9 mouse cellular contexts compared by ENCODE assay signal in the genomic region with DNA sequence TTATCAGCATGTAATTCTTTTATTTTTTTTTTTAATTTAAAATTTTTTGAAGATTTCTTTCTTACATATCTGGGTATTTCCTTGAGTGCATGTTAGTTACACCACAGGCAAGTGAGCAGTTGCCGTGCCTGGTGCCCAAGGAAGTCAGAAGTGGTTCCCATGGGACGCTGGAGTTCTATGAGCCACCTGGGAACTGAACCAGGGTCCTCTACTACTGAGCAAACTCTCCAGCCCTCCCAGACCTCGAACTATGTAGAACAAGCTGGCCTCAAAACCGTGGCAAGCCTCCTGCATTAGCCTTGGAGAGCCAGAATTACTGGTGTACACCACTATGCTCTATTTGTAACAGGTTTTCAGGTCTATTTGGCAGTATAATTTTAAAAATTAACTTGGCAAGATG. TPM values are rescaled to one million over a fixed set of nuclear protein-coding genes. Genes with fewer than 3 reads are reported as not detected.
A peak's percentile ranks its signal among the peaks of the same experiment; 100 is the strongest.
DNase-seq lines count a peak whose midpoint lies in the region; ATAC-seq and TF ChIP-seq lines count a peak whose summit lies in the region.
"Had no signal": no experiment of that assay in that cellular context is flagged by ENCODE, and none has a peak within 500 bp of the region (broad histone marks: within the 10 kb centered on the region; RNA-seq: fewer than 3 reads in every experiment).

No protein-coding gene starts in this region.

- H3K79me3 ChIP-seq in C2C12 (ENCODE audit: low read depth) = no peaks in the 10 kb centered on the region

- no peak for DNase-seq in gastrocnemius, adult 2 months
- no peak for DNase-seq in gastrocnemius, postnatal 4 days (ENCODE audit: low spot score in 2 of 2)
- peak; percentile 14 for DNase-seq in kidney, postnatal 14 days
- no peak for DNase-seq in left cerebral cortex, adult 11 months (ENCODE audit: low spot score)
- no peak for DNase-seq in adrenal gland, postnatal 14 days

- no peaks in the 10 kb centered on the region for H3K27me3 ChIP-seq in C2C12 (ENCODE audit: control insufficient read depth, insufficient read depth, insufficient read length)
- no peaks in the 10 kb centered on the region for H3K27me3 ChIP-seq in neural tube, embryonic 12.5 days (replicated peaks)

- H3K79me2 ChIP-seq in C2C12 (ENCODE audit: control insufficient read depth, insufficient read depth) = no peaks in the 10 kb centered on the region

- intact Hi-C loops in gastrocnemius, adult 2 months (cut with DNase I) = no loop called here

- H3K4me1 ChIP-seq in embryonic fibroblast, embryonic 13.5 days (ENCODE audit: control insufficient read depth, insufficient read depth, low read length) = no peaks in the 10 kb centered on the region
- no peaks in the 10 kb centered on the region for H3K4me1 ChIP-seq in neural tube, embryonic 12.5 days

- H3K36me3 ChIP-seq in C2C12 (ENCODE audit: control insufficient read depth, insufficient read depth) = peaks cover 3% of the 10 kb centered on the region
- H3K36me3 ChIP-seq in neural tube, embryonic 12.5 days = no peaks in the 10 kb centered on the region

- WGBS in neural tube, embryonic 12.5 days = 42% methylated on average over 4 of the region's 4 CpGs

- no peak for TF ChIP-seq POLR2A in embryonic fibroblast, embryonic 13.5 days (IDR thresholded peaks at IDR 0.05; ENCODE audit: low read depth, low read length)

- H3K4me3 ChIP-seq in gastrocnemius, adult 2 months = peak overlapping the region; percentile 81
- H3K4me3 ChIP-seq in C2C12 (ENCODE audit: insufficient read depth, poor library complexity, severe bottlenecking) = peak overlapping the region; percentile 38
- no peak overlapping the region for H3K4me3 ChIP-seq in embryonic fibroblast, embryonic 13.5 days (ENCODE audit: insufficient read depth, low read length)
- peak overlapping the region; percentile 62 for H3K4me3 ChIP-seq in neural tube, embryonic 12.5 days

- H3K9ac ChIP-seq in neural tube, embryonic 12.5 days = no peak overlapping the region

- H3K4me2 ChIP-seq in neural tube, embryonic 12.5 days (replicated peaks) = peak overlapping the region; percentile 53

- ATAC-seq in neural tube, embryonic 12.5 days (ENCODE audit: low FRiP score, low read depth) = peak; percentile 42; the same call in 1 of the 2 replicates

- no peaks in the 10 kb centered on the region for H3K9me3 ChIP-seq in neural tube, embryonic 12.5 days

- H3ac ChIP-seq in C2C12 (ENCODE audit: control insufficient read depth, insufficient read length, low read depth) = no peak overlapping the region

- peak overlapping the region; percentile 94 for H3K27ac ChIP-seq in gastrocnemius, adult 2 months
- peak overlapping the region; percentile 24; the same call in 1 of the 2 replicates for H3K27ac ChIP-seq in embryonic fibroblast, embryonic 13.5 days (ENCODE audit: insufficient read depth, low read length)
- no peak overlapping the region for H3K27ac ChIP-seq in neural tube, embryonic 12.5 days

- no peak for TF ChIP-seq CTCF in gastrocnemius, adult 2 months (IDR thresholded peaks at IDR 0.05)
- TF ChIP-seq CTCF in C2C12 (IDR thresholded peaks at IDR 0.05; ENCODE audit: control insufficient read depth, insufficient read depth, insufficient read length) = no peak
- no peak for TF ChIP-seq CTCF in embryonic fibroblast, embryonic 13.5 days (IDR thresholded peaks at IDR 0.05; ENCODE audit: borderline replicate concordance, insufficient read depth, low read length)

TF ChIP-seq in C2C12, 6 proteins besides CTCF, POLR2A, EP300 and RAD21:
- TF ChIP-seq MYOG (IDR thresholded peaks at IDR 0.05; ENCODE audit: control insufficient read depth, extremely low read depth, insufficient read length) (no peak), FOSL1 (IDR thresholded peaks at IDR 0.05; ENCODE audit: insufficient read depth, low read length, poor library complexity, severe bottlenecking) (no peak), USF1 (IDR thresholded peaks at IDR 0.05; ENCODE audit: low read depth) (no peak), MYOD1 (IDR thresholded peaks at IDR 0.05; ENCODE audit: control insufficient read depth, insufficient read length, low read depth) (no peak), CEBPB (IDR thresholded peaks at IDR 0.05; ENCODE audit: low read depth) (no peak), MAX (IDR thresholded peaks at IDR 0.05) (no peak)

RNA-seq across cellular contexts. Expression of gene 4931414P19Rik, which starts 3.2 kb away (rescaled TPM):
- 1 to 10 TPM; 2.2 to 4.0 TPM for total RNA-seq in gastrocnemius, adult 2 months (2021)
- 1 to 10 TPM; 4.3 to 6.8 TPM for total RNA-seq in gastrocnemius, postnatal 4 days (2021)
- polyA plus RNA-seq in C2C12 (2012; fragmentation: generic; extraction: Trizol) = 6.0 TPM
- polyA plus RNA-seq in embryonic fibroblast, embryonic 13.5 days (2011; ENCODE audit: insufficient read length, low read depth, missing spikeins) = 3.6 and 4.8 TPM in 2 replicates
- polyA plus RNA-seq in neural tube, embryonic 12.5 days (2016; fragmentation: Nextera tagmentation; extraction: Ambion mirVana) = 8.4 and 8.6 TPM in 2 replicates
- total RNA-seq in adrenal gland, postnatal 14 days (2021) = 5.4 and 6.2 TPM in 2 replicates

RNA-seq across cellular contexts. Expression of gene Psmb5, which starts 15.2 kb away (rescaled TPM):
- 100 to 1,000 TPM; 161 to 172 TPM for total RNA-seq in gastrocnemius, adult 2 months (2021)
- total RNA-seq in gastrocnemius, postnatal 4 days (2021) = 100 to 1,000 TPM; 173 to 176 TPM
- polyA plus RNA-seq in C2C12 (2012; fragmentation: generic; extraction: Trizol) = 469 TPM
- 147 and 178 TPM in 2 replicates for polyA plus RNA-seq in embryonic fibroblast, embryonic 13.5 days (2011; ENCODE audit: insufficient read length, low read depth, missing spikeins)
- polyA plus RNA-seq in neural tube, embryonic 12.5 days (2016; fragmentation: Nextera tagmentation; extraction: Ambion mirVana) = 404 and 429 TPM in 2 replicates
- 248 and 259 TPM in 2 replicates for total RNA-seq in adrenal gland, postnatal 14 days (2021)

RNA-seq across cellular contexts. Expression of gene Psmb11, which starts 18.6 kb away (rescaled TPM):
- total RNA-seq in gastrocnemius, adult 2 months (2021) = not detected
- total RNA-seq in gastrocnemius, postnatal 4 days (2021) = not detected
- 0.01 TPM for polyA plus RNA-seq in C2C12 (2012; fragmentation: generic; extraction: Trizol)
- not detected in 2 replicates for polyA plus RNA-seq in embryonic fibroblast, embryonic 13.5 days (2011; ENCODE audit: insufficient read length, low read depth, missing spikeins)
- polyA plus RNA-seq in neural tube, embryonic 12.5 days (2016; fragmentation: Nextera tagmentation; extraction: Ambion mirVana) = not detected in 2 replicates
- not detected in 2 replicates for total RNA-seq in adrenal gland, postnatal 14 days (2021)

RNA-seq across cellular contexts. Expression of gene Ajuba, which starts 25.3 kb away (rescaled TPM):
- 1 to 10 TPM; 1.4 to 1.8 TPM for total RNA-seq in gastrocnemius, adult 2 months (2021)
- 10 to 100 TPM; 14.6 to 15.8 TPM for total RNA-seq in gastrocnemius, postnatal 4 days (2021)
- polyA plus RNA-seq in C2C12 (2012; fragmentation: generic; extraction: Trizol) = 50.7 TPM
- polyA plus RNA-seq in embryonic fibroblast, embryonic 13.5 days (2011; ENCODE audit: insufficient read length, low read depth, missing spikeins) = 39.4 and 44.3 TPM in 2 replicates
- 32.9 and 36.6 TPM in 2 replicates for polyA plus RNA-seq in neural tube, embryonic 12.5 days (2016; fragmentation: Nextera tagmentation; extraction: Ambion mirVana)
- total RNA-seq in adrenal gland, postnatal 14 days (2021) = 18.2 and 23.3 TPM in 2 replicates

RNA-seq across cellular contexts. Expression of gene Gm17606, which starts 38.1 kb away (rescaled TPM):
- total RNA-seq in gastrocnemius, adult 2 months (2021) = not detected
- not detected for total RNA-seq in gastrocnemius, postnatal 4 days (2021)
- not detected for polyA plus RNA-seq in C2C12 (2012; fragmentation: generic; extraction: Trizol)
- not detected in 2 replicates for polyA plus RNA-seq in embryonic fibroblast, embryonic 13.5 days (2011; ENCODE audit: insufficient read length, low read depth, missing spikeins)
- polyA plus RNA-seq in neural tube, embryonic 12.5 days (2016; fragmentation: Nextera tagmentation; extraction: Ambion mirVana) = not detected in 2 replicates
- total RNA-seq in adrenal gland, postnatal 14 days (2021) = not detected in 2 replicates
- total RNA-seq: layer of hippocampus, postnatal 10 days had no signal
